Mouse (Mus musculus) lung, adult 2 months (tissue): ENCODE data around the gene Copb1. TPM values are rescaled to one million over a fixed set of nuclear protein-coding genes. Genes with fewer than 3 reads are reported as not detected.
A peak's percentile ranks its signal among the peaks of the same experiment; 100 is the strongest.

ENCODE experiments used
- DNase-seq: peaks from one replicate; pipeline ENCODE4 v3.0.0; 2022
- H3K4me1 ChIP-seq: fragments of 200-500 bp; 2 replicates; pipeline ENCODE4 v1.6.1; 2011; ENCODE audit warnings: low read length; ENCODE audit not compliant: control insufficient read depth, insufficient read depth
- H3K4me3 ChIP-seq: fragments of 200-500 bp; replicated peaks from 2 replicates; pipeline ENCODE3; 2011; ENCODE audit warnings: low read depth, mild to moderate bottlenecking, control low read depth, low read length; ENCODE audit errors: extremely low read depth
- CTCF ChIP-seq: fragments of 200-500 bp; IDR thresholded peaks from 2 replicates; pipeline ENCODE4 v1.5.1; 2011; ENCODE audit warnings: mild to moderate bottlenecking, low read length, control low read depth; ENCODE audit not compliant: insufficient read depth
- POLR2A ChIP-seq: fragments of 200-500 bp; IDR thresholded peaks from 2 replicates; pipeline ENCODE4 v1.6.1; 2011; ENCODE audit warnings: low read depth, mild to moderate bottlenecking, control low read depth, low read length, borderline replicate concordance; ENCODE audit errors: extremely low read depth
- WGBS: fragments of 180-500 bp; shearing (Covaris S2); methylation state at CpG from one replicate; pipeline ENCODE4 v1.1.7; 2018; 5-methylcytosine and 5-hydroxymethylcytosine counted together
- polyA plus RNA-seq: library from polyadenylated mRNA; depleted of rRNA; stranded (reverse); fragments of >200 nt; gene quantifications from 2 replicates; pipeline ENCODE4 v1.2.3, GENCODE M21; 2012

Copb1 gene
- polyA plus RNA-seq, 1 experiment: 32.3 TPM

DNA sequence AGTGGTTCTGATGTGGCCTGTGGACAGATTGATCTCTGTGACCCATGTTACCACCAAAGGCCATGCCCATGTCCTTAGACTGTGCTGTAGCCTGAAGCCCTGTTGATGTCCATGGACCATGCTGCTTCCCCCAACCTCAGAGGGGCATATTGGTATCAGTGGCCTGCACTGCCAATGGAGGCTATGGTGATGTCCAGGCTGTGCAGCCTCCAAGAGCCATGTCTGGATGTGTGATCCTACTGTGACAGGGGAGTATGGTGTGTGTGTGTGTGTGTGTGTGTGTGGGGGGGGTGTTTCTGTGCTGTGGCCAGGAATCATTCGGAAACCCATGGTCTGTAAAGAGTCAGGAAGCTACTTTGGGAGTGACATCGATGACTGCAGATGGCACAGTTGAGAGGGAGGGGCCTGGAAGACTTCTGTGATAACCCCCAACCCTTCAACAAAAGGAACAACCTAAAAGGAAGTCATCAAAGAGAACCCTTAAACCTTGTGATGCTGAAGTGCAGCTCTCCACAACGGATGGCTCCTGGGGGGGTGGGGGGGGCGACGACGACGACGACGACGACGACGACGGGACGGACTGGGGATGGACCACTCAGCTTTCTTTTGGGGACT is 29.9 kb upstream of the Copb1 start:
- TF ChIP-seq POLR2A (no peak), CTCF (no peak)
- Histone ChIP-seq H3K4me3 (no peak overlapping the region), H3K4me1 (no peaks in the 10 kb centered on the region)
- DNase-seq: no peak
- WGBS: 83% methylated on average over 14 of the region's 14 CpGs

DNA sequence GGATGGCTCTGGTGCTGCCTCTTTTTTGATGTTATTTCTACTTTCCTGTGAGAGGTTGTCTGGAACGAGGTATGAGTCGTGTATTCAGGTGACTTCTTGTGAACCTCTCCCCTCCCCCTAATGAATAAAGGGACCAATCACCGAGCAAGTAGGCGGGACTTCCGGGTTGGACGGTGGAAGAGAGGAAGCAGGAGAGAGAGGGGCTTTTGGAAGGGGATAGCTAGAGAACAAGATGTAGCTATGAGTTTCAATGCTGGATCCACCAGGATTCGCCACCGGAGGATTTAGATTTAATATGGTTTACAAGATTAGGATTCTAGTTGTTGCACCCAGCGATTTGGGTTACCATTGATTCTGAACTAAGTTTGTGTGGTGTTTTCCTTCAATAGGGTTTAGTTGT is 28.5 kb upstream of the Copb1 start:
- Histone ChIP-seq H3K4me1 (no peaks in the 10 kb centered on the region), H3K4me3 (no peak overlapping the region)
- DNase-seq: no peak
- WGBS: 74% methylated on average over 9 of the region's 9 CpGs
- TF ChIP-seq CTCF (no peak), POLR2A (no peak)

DNA sequence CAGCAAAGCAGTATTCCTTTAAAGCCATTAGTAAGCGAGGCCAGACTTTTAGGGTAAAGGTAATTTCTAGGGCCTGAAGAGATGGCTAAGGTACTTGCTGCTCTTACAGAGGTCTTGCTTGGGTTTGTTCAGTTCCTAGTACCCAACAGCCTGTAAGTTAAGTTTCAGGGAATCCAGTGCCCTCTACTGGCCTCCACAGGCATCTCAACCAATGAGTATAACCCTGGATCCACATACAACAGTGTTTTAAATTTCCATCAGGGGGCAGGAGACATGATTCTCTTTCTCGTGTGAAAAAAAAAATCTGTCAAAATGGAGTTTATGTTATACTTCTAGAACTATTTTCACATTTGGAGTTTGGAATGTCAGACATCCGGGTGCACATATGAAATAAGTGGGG is 27.2 kb upstream of the Copb1 start:
- H3K4me3 ChIP-seq: no peak overlapping the region
- 48% methylated on average over 3 of the region's 3 CpGs for whole genome bisulfite sequencing
- TF ChIP-seq POLR2A: no peak
- TF ChIP-seq CTCF: no peak
- no peak for DNase-seq
- no peaks in the 10 kb centered on the region for H3K4me1 ChIP-seq

DNA sequence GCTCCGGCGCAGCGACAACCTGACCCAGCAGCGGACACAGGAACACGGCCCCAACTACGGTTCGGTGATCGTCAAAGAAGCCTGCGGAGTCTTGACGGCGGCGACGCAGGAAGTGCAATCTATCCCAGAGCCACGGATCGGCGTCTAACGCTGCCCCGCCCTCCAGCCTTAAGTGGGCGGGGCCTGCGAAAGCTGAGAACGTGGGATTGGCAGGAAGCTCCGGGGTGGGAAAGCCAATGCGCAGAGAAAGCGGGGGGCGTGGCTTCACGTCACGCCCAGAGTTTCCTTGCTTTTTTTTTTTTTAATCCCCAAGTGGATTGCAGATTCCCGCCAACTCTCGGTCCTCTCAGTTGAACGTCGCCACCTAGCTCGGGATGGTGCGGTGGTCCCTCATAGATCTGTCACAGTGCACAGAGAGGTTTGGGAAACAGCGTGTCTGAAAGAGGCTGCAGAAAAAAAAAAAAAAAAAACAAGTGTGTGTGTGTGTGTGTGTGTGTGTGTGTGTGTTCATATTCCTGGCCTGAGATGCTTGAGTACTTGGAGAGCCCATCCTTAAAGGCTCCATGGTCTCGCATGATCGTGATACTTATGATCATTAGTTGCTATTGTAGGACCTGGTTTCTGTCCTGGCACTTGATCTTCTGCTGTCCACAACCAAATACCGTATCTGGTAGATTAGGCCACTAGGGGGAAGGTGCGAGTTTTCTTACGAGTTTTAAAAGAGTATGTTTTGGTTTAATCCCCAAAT is 21.7 kb upstream of the Copb1 start, which contains the start of gene Psma1:
Gene Psma1, minus strand, starts transcription at position 114 of the 748 bp plus-strand sequence.
- TF ChIP-seq POLR2A (peak; percentile 91; the same call in 1 of the 2 replicates), CTCF (no peak)
- WGBS: under 1% methylated on average over 39 of the region's 39 CpGs
- DNase-seq: peak; percentile 93
- H3K4me1 ChIP-seq: no peaks in the 10 kb centered on the region; the same call in 1 of the 2 replicates
- peak within 1 kb of the TSS; percentile 98 for H3K4me3 ChIP-seq

DNA sequence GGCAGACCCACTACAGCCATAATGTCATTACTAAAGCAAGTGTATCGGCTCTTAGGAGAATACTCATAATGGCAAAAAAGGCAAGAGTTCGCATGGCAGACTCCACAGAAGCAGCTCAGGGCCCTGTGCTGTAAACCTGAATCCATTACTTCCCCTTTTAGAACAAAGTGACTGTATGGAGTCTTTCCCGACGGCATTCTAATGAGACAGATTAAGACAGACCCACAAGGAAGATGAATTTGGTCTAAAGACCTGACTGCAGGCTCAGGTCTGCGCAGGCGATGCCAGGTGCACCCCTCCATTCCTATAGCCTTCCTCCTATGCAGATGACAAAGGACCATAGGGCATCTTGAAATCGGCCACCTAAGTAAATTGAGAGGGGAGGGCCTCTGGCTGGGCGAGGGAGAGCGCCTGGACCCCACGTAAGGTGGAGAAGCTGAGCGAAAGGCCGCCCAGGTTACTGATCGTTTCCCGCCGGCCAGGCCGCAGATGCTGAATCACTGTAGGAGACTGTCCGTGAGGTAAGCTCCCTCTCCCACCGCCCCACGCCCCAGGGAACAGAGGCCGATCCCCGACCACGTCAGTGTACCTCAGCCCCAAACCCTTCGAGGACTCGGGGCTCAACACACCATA is 21.0 kb upstream of the Copb1 start:
- 2% methylated on average over 24 of the region's 24 CpGs for WGBS
- Histone ChIP-seq H3K4me3 (peak overlapping the region; percentile 98), H3K4me1 (no peaks in the 10 kb centered on the region; the same call in 1 of the 2 replicates)
- DNase-seq: no peak
- no peak for TF ChIP-seq POLR2A
- no peak for TF ChIP-seq CTCF

DNA sequence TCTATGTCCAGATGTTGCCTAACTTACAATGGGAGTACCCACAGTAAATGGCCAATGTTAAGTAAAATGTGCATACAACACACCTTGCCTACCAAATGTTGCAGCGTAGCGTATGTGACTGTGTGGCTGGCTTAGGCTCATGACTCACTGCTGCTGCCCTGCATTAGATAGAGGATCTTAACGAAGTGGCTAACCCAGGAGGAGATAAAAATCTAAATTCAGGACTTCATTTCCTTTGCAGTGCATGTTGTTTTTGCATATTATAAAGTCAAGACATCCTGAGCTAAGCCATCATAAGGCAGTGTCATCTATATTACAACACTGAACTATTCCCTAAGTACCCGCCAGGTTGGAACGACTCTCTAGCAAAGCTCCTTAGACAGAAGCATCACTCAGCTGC is 13.9 kb upstream of the Copb1 start:
- Histone ChIP-seq H3K4me3 (no peak overlapping the region), H3K4me1 (no peaks in the 10 kb centered on the region)
- 93% methylated on average over 5 of the region's 5 CpGs for WGBS
- TF ChIP-seq CTCF (no peak), POLR2A (no peak)
- no peak for DNase-seq

DNA sequence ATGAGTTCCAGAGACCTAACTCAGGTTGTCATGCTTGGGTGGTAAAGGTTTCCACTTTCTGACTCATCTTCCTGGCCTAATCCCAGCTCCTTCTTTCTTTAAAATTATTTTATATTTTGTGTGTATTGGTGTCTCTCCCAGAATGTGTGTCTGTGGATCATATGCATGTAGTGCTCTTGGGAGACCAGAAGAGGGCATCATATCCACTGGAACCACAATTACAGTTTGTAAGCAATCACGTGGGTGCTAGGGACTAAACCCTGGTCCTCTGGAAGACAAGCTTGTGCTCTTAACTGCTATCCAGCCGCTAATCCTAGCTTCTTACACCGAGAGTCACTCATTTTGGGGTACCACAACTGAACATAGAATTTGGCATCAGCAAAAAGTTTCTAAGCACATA is 2.8 kb downstream of the Copb1 start:
- no peak for DNase-seq
- H3K4me1 ChIP-seq: peaks cover 2% of the 10 kb centered on the region; the same call in 1 of the 2 replicates
- TF ChIP-seq CTCF (no peak), POLR2A (no peak)
- no peak overlapping the region for H3K4me3 ChIP-seq
- 92% methylated on average over 3 of the region's 3 CpGs for WGBS

DNA sequence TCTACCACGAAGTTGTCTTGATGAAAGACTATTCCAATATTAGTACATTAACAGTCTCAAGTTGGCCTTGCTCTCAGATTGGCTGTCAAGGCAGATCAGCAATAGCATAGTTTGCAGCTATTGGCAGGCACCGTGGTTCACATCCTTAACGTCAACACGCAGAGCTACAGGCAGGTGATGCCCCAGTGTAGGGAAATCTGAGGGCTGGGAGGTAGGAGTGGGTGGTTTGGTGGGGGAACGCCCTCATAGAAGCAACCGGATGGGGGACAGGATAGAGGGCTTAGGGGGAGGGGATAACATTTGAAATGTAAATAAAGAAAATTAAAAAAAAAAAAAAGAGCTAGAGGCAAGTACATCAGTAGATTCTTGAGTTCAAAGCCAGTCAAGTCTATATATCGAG is 20.5 kb downstream of the Copb1 start:
- WGBS: 68% methylated on average over 7 of the region's 7 CpGs
- no peaks in the 10 kb centered on the region for H3K4me1 ChIP-seq
- H3K4me3 ChIP-seq: no peak overlapping the region
- DNase-seq: no peak
- TF ChIP-seq CTCF (no peak), POLR2A (no peak)

DNA sequence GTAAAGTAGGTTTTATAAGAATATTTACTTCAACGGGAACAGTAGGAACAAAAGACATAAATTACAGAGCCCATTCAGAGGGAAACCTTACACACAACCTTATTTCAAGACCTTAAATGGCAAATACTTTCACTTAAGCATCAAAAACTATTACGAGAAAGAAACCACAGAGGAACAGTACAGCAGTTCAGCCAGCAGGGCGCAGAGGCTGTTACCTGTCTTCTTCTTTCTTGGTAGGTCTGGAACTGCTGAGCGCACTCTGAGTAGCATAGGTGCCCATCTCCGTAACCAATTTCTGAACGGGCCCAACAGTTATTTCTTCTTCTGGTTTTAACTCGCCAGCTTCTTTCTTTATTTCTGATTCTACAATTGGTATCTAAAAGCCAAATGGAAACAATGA is 21.5 kb downstream of the Copb1 start:
- H3K4me3 ChIP-seq: no peak overlapping the region
- TF ChIP-seq POLR2A (no peak), CTCF (no peak)
- WGBS: 84% methylated on average over 7 of the region's 7 CpGs
- no peak for DNase-seq
- no peaks in the 10 kb centered on the region for H3K4me1 ChIP-seq

DNA sequence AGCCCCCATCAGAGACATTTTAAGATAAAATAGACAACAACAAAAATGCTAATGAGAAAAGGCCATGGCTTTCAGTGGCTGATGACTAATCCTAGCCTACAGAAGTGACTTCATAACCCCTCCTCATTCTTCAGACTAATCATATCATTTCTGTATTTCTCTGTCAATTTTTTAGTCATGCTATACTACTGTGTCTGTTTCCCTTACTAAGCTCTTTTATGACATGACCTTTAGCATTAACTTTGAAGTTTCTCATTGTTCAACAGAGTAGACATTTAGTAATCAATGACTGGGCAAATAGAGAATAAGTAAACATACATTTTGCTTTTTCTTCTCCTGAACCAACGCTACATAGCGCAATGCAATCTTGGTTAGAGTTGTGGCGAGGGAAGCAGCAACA is 22.7 kb downstream of the Copb1 start:
- DNase-seq: no peak
- H3K4me1 ChIP-seq: no peaks in the 10 kb centered on the region
- 85% methylated on average over 3 of the region's 3 CpGs for WGBS
- no peak for TF ChIP-seq POLR2A
- TF ChIP-seq CTCF: no peak
- no peak overlapping the region for H3K4me3 ChIP-seq
